21 mouse cellular contexts compared by ENCODE assay signal in genomic region chr9:73087121-73087520, GRCm38 (mm10). TPM values are rescaled to one million over a fixed set of nuclear protein-coding genes. Genes with fewer than 3 reads are reported as not detected.
DNase-seq lines count a peak whose midpoint lies in the region; ATAC-seq and TF ChIP-seq lines count a peak whose summit lies in the region.
"Had no signal": no experiment of that assay in that cellular context is flagged by ENCODE, and none has a peak within 500 bp of the region (broad histone marks: within the 10 kb centered on the region; RNA-seq: fewer than 3 reads in every experiment).

No protein-coding gene starts in this region.

- peak overlapping the region; percentile 55 for H3K27ac ChIP-seq in liver, postnatal 0 days (ENCODE audit: low read depth)
- no peak overlapping the region for H3K27ac ChIP-seq in liver, embryonic 12.5 days
- no peak overlapping the region for H3K27ac ChIP-seq in neural tube, embryonic 15.5 days (replicated peaks)
- H3K27ac ChIP-seq in forebrain, embryonic 11.5 days (ENCODE audit: low read depth, low read length): no peak overlapping the region
- H3K27ac ChIP-seq: embryonic facial prominence, embryonic 13.5 days; limb, embryonic 10.5 days; lung, embryonic 15.5 days; neural tube, embryonic 13.5 days had no signal

- WGBS in liver, postnatal 0 days (ENCODE audit: insufficient replicate concordance): 63% methylated on average over 8 of the region's 8 CpGs
- 48% methylated on average over 8 of the region's 8 CpGs for WGBS in liver, embryonic 12.5 days (ENCODE audit: insufficient replicate concordance)
- 72% methylated on average over 8 of the region's 8 CpGs for WGBS in neural tube, embryonic 15.5 days
- 68% methylated on average over 8 of the region's 8 CpGs for WGBS in forebrain, embryonic 11.5 days

- H3K9me3 ChIP-seq in liver, postnatal 0 days (ENCODE audit: low read length): no peaks in the 10 kb centered on the region
- no peaks in the 10 kb centered on the region for H3K9me3 ChIP-seq in liver, embryonic 12.5 days (replicated peaks)
- H3K9me3 ChIP-seq in neural tube, embryonic 15.5 days (replicated peaks): no peaks in the 10 kb centered on the region
- H3K9me3 ChIP-seq in forebrain, embryonic 11.5 days (ENCODE audit: control insufficient read depth, low read length): no peaks in the 10 kb centered on the region
- H3K9me3 ChIP-seq: embryonic facial prominence, embryonic 13.5 days; limb, embryonic 10.5 days; lung, embryonic 15.5 days; neural tube, embryonic 13.5 days had no signal

- no peaks in the 10 kb centered on the region for H3K36me3 ChIP-seq in liver, postnatal 0 days (replicated peaks; ENCODE audit: insufficient read depth, low read length)
- H3K36me3 ChIP-seq in liver, embryonic 12.5 days: no peaks in the 10 kb centered on the region
- H3K36me3 ChIP-seq in neural tube, embryonic 15.5 days: no peaks in the 10 kb centered on the region
- no peaks in the 10 kb centered on the region for H3K36me3 ChIP-seq in forebrain, embryonic 11.5 days (ENCODE audit: control insufficient read depth, insufficient read depth, low read length)
- H3K36me3 ChIP-seq: limb, embryonic 10.5 days; lung, embryonic 15.5 days; neural tube, embryonic 13.5 days had no signal

- ATAC-seq in liver, postnatal 0 days: no peak
- ATAC-seq in liver, embryonic 12.5 days: no peak
- ATAC-seq in granulocyte monocyte progenitor cell, adult 5-6 weeks (replicated peaks; ENCODE audit: poor library complexity, severe bottlenecking): peak; percentile 30
- no peak for ATAC-seq in neural tube, embryonic 15.5 days (ENCODE audit: low FRiP score)
- no peak for ATAC-seq in forebrain, embryonic 11.5 days (replicated peaks; ENCODE audit: low FRiP score)
- ATAC-seq: activated CD4-positive, CD25-positive, alpha-beta regulatory T cell, adult 4 months; hindbrain, embryonic 16.5 days; midbrain, embryonic 16.5 days had no signal

- peaks cover 8% of the 10 kb centered on the region for H3K4me1 ChIP-seq in liver, postnatal 0 days (ENCODE audit: insufficient read depth)
- H3K4me1 ChIP-seq in liver, embryonic 12.5 days: peaks cover 11% of the 10 kb centered on the region
- H3K4me1 ChIP-seq in neural tube, embryonic 15.5 days: no peaks in the 10 kb centered on the region
- H3K4me1 ChIP-seq in forebrain, embryonic 11.5 days (replicated peaks; ENCODE audit: control insufficient read depth, insufficient read depth, low read length): no peaks in the 10 kb centered on the region
- H3K4me1 ChIP-seq: embryonic facial prominence, embryonic 13.5 days; limb, embryonic 10.5 days; neural tube, embryonic 13.5 days had no signal

- no peaks in the 10 kb centered on the region for H3K27me3 ChIP-seq in liver, postnatal 0 days (ENCODE audit: insufficient read depth, low read length)
- no peaks in the 10 kb centered on the region for H3K27me3 ChIP-seq in liver, embryonic 12.5 days (replicated peaks)
- H3K27me3 ChIP-seq in neural tube, embryonic 15.5 days (replicated peaks): no peaks in the 10 kb centered on the region
- H3K27me3 ChIP-seq in forebrain, embryonic 11.5 days (ENCODE audit: control insufficient read depth, insufficient read depth, low read length): no peaks in the 10 kb centered on the region
- H3K27me3 ChIP-seq: CH12.LX; embryonic facial prominence, embryonic 13.5 days; lung, embryonic 15.5 days; neural tube, embryonic 13.5 days had no signal

- TF ChIP-seq CTCF in liver, postnatal 0 days (IDR thresholded peaks at IDR 0.05; ENCODE audit: low read depth): no peak

- no peak for DNase-seq in liver, postnatal 0 days
- DNase-seq in T-cell, adult 2 months (ENCODE audit: low spot score): peak; percentile 43
- peak; percentile 64 for DNase-seq in naive thymus-derived CD4-positive, alpha-beta T cell, adult 2 months (ENCODE audit: low read depth)
- no peak for DNase-seq in forebrain, embryonic 11.5 days (ENCODE audit: low spot score)
- DNase-seq: adrenal gland, postnatal 25 days; cerebellum, postnatal 25 days; gastrocnemius, postnatal 25 days; kidney, adult 2 months had no signal

- no peak overlapping the region for H3K9ac ChIP-seq in liver, postnatal 0 days (replicated peaks)
- H3K9ac ChIP-seq in liver, embryonic 12.5 days: no peak overlapping the region
- no peak overlapping the region for H3K9ac ChIP-seq in neural tube, embryonic 15.5 days (replicated peaks)
- no peak overlapping the region for H3K9ac ChIP-seq in forebrain, embryonic 11.5 days (ENCODE audit: low read length)
- H3K9ac ChIP-seq: embryonic facial prominence, embryonic 13.5 days; lung, embryonic 15.5 days; neural tube, embryonic 13.5 days had no signal

- no peak overlapping the region for H3K4me3 ChIP-seq in liver, postnatal 0 days (ENCODE audit: low read depth, low read length)
- H3K4me3 ChIP-seq in liver, embryonic 12.5 days: no peak overlapping the region
- H3K4me3 ChIP-seq in neural tube, embryonic 15.5 days (replicated peaks): no peak overlapping the region
- no peak overlapping the region for H3K4me3 ChIP-seq in forebrain, embryonic 11.5 days (ENCODE audit: low read depth, low read length)
- H3K4me3 ChIP-seq: embryonic facial prominence, embryonic 13.5 days; limb, embryonic 10.5 days; lung, embryonic 15.5 days; neural tube, embryonic 13.5 days had no signal

- H3K4me2 ChIP-seq in liver, postnatal 0 days (ENCODE audit: low read depth, low read length): no peak overlapping the region
- H3K4me2 ChIP-seq in liver, embryonic 12.5 days: no peak overlapping the region
- no peak overlapping the region for H3K4me2 ChIP-seq in neural tube, embryonic 15.5 days
- H3K4me2 ChIP-seq in forebrain, embryonic 11.5 days (ENCODE audit: low read depth, low read length, severe bottlenecking): no peak overlapping the region; the same call in 1 of the 2 replicates
- H3K4me2 ChIP-seq: embryonic facial prominence, embryonic 13.5 days; heart, embryonic 11.5 days; lung, embryonic 15.5 days; neural tube, embryonic 13.5 days had no signal

- TF ChIP-seq EP300 in liver, postnatal 0 days (IDR thresholded peaks at IDR 0.05; ENCODE audit: low read depth): no peak

RNA-seq across cellular contexts. Expression of gene Khdc3, which starts 14.5 kb away (rescaled TPM):
- polyA plus RNA-seq in liver, postnatal 0 days (2015; fragmentation: Nextera tagmentation; extraction: Ambion mirVana): 0.14 TPM in 1 of 2 replicates, not detected in the other
- not detected in 2 replicates for polyA plus RNA-seq in liver, embryonic 12.5 days (2016; fragmentation: Nextera tagmentation; extraction: Ambion mirVana)
- total RNA-seq in granulocyte monocyte progenitor cell, adult 5-6 weeks (2014; fragmentation: Nextera tagmentation): 1.6 and 7.0 TPM in 2 replicates
- 1.8 TPM in 1 of 2 replicates, not detected in the other for total RNA-seq in granulocyte monocyte progenitor cell, adult 5-6 weeks (2017)
- polyA plus RNA-seq in neural tube, embryonic 15.5 days (2015; fragmentation: Nextera tagmentation; extraction: Ambion mirVana): 0.17 and 0.20 TPM in 2 replicates
- not detected in 2 replicates for polyA plus RNA-seq in forebrain, embryonic 11.5 days (2014; fragmentation: Nextera tagmentation; extraction: Ambion mirVana)
- total RNA-seq: gastrocnemius, postnatal 25 days; heart, postnatal 25 days had no signal
- polyA plus RNA-seq: embryonic facial prominence, embryonic 13.5 days; heart, embryonic 11.5 days; limb, embryonic 10.5 days; lung, embryonic 15.5 days; neural tube, embryonic 13.5 days had no signal

RNA-seq across cellular contexts. Expression of gene Gm20509, which starts 15.1 kb away (rescaled TPM):
- polyA plus RNA-seq in liver, postnatal 0 days (2015; fragmentation: Nextera tagmentation; extraction: Ambion mirVana): not detected in 2 replicates
- not detected in 2 replicates for polyA plus RNA-seq in liver, embryonic 12.5 days (2016; fragmentation: Nextera tagmentation; extraction: Ambion mirVana)
- not detected in 2 replicates for total RNA-seq in granulocyte monocyte progenitor cell, adult 5-6 weeks (2014; fragmentation: Nextera tagmentation)
- total RNA-seq in granulocyte monocyte progenitor cell, adult 5-6 weeks (2017): not detected in 2 replicates
- polyA plus RNA-seq in neural tube, embryonic 15.5 days (2015; fragmentation: Nextera tagmentation; extraction: Ambion mirVana): 0.43 TPM in 1 of 2 replicates, not detected in the other
- polyA plus RNA-seq in forebrain, embryonic 11.5 days (2014; fragmentation: Nextera tagmentation; extraction: Ambion mirVana): not detected in 2 replicates
- total RNA-seq: CH12.LX; gastrocnemius, postnatal 25 days; heart, postnatal 25 days had no signal
- polyA plus RNA-seq: activated CD4-positive, CD25-positive, alpha-beta regulatory T cell, adult 4 months; embryonic facial prominence, embryonic 13.5 days; heart, embryonic 11.5 days; hindbrain, embryonic 16.5 days; kidney, adult 2 months; limb, embryonic 10.5 days; lung, embryonic 15.5 days; midbrain, embryonic 16.5 days; neural tube, embryonic 13.5 days had no signal

RNA-seq across cellular contexts. Expression of gene Rsl24d1, which starts 26.1 kb away (rescaled TPM):
- polyA plus RNA-seq in liver, postnatal 0 days (2015; fragmentation: Nextera tagmentation; extraction: Ambion mirVana): 39.0 and 41.4 TPM in 2 replicates
- 92.7 and 93.7 TPM in 2 replicates for polyA plus RNA-seq in liver, embryonic 12.5 days (2016; fragmentation: Nextera tagmentation; extraction: Ambion mirVana)
- 87.9 and 106 TPM in 2 replicates for total RNA-seq in granulocyte monocyte progenitor cell, adult 5-6 weeks (2014; fragmentation: Nextera tagmentation)
- 172 and 197 TPM in 2 replicates for total RNA-seq in granulocyte monocyte progenitor cell, adult 5-6 weeks (2017)
- 92.6 and 101 TPM in 2 replicates for polyA plus RNA-seq in neural tube, embryonic 15.5 days (2015; fragmentation: Nextera tagmentation; extraction: Ambion mirVana)
- 147 and 153 TPM in 2 replicates for polyA plus RNA-seq in forebrain, embryonic 11.5 days (2014; fragmentation: Nextera tagmentation; extraction: Ambion mirVana)

RNA-seq across cellular contexts. Expression of gene Rab27a, which starts 42.5 kb away (rescaled TPM):
- polyA plus RNA-seq in liver, postnatal 0 days (2015; fragmentation: Nextera tagmentation; extraction: Ambion mirVana): 5.7 and 7.0 TPM in 2 replicates
- 4.8 and 5.2 TPM in 2 replicates for polyA plus RNA-seq in liver, embryonic 12.5 days (2016; fragmentation: Nextera tagmentation; extraction: Ambion mirVana)
- total RNA-seq in granulocyte monocyte progenitor cell, adult 5-6 weeks (2014; fragmentation: Nextera tagmentation): 92.8 and 93.0 TPM in 2 replicates
- 171 and 187 TPM in 2 replicates for total RNA-seq in granulocyte monocyte progenitor cell, adult 5-6 weeks (2017)
- polyA plus RNA-seq in neural tube, embryonic 15.5 days (2015; fragmentation: Nextera tagmentation; extraction: Ambion mirVana): 3.3 and 11.8 TPM in 2 replicates
- 0.67 and 0.79 TPM in 2 replicates for polyA plus RNA-seq in forebrain, embryonic 11.5 days (2014; fragmentation: Nextera tagmentation; extraction: Ambion mirVana)

RNA-seq across cellular contexts. Expression of gene Pigb, which starts 46.9 kb away (rescaled TPM):
- 2.9 and 3.1 TPM in 2 replicates for polyA plus RNA-seq in liver, postnatal 0 days (2015; fragmentation: Nextera tagmentation; extraction: Ambion mirVana)
- polyA plus RNA-seq in liver, embryonic 12.5 days (2016; fragmentation: Nextera tagmentation; extraction: Ambion mirVana): 8.0 and 8.3 TPM in 2 replicates
- 32.5 and 38.2 TPM in 2 replicates for total RNA-seq in granulocyte monocyte progenitor cell, adult 5-6 weeks (2014; fragmentation: Nextera tagmentation)
- 7.3 and 9.1 TPM in 2 replicates for total RNA-seq in granulocyte monocyte progenitor cell, adult 5-6 weeks (2017)
- 12.7 and 14.7 TPM in 2 replicates for polyA plus RNA-seq in neural tube, embryonic 15.5 days (2015; fragmentation: Nextera tagmentation; extraction: Ambion mirVana)
- polyA plus RNA-seq in forebrain, embryonic 11.5 days (2014; fragmentation: Nextera tagmentation; extraction: Ambion mirVana): 15.8 and 19.8 TPM in 2 replicates

Comparison
In these comparisons a context has a peak if more than half of its experiments do, and no peak if none do; other contexts are left out.
1. DNase-seq: peak in T-cell, adult 2 months (single experiment) and naive thymus-derived CD4-positive, alpha-beta T cell, adult 2 months (single experiment); none in liver, postnatal 0 days (single experiment) and forebrain, embryonic 11.5 days (single experiment).